Mouse (Mus musculus): ENCODE data around the gene Cidec.

- TF ChIP-seq ZC3H11A (IDR thresholded peaks at IDR 0.05; ENCODE audit: low read depth, low read length): no peak
- no peak for TF ChIP-seq EP300 (IDR thresholded peaks at IDR 0.05; ENCODE audit: low read depth in 1 of 2, low read length in 2 of 2)
- TF ChIP-seq SMC3 (IDR thresholded peaks at IDR 0.05; ENCODE audit: low read depth, low read length): peak; percentile 52
- TF ChIP-seq POLR2A (IDR thresholded peaks at IDR 0.05; ENCODE audit: control insufficient read depth in 1 of 2, insufficient read depth in 1 of 2, low read depth in 1 of 2, low read length in 2 of 2, poor library complexity in 1 of 2): no peak
- no peak for TF ChIP-seq HCFC1 (IDR thresholded peaks at IDR 0.05; ENCODE audit: low read depth, low read length)
- peak; percentile 22 to 47 (median 37); a peak in 5 of 6 replicates for TF ChIP-seq CTCF (IDR thresholded peaks at IDR 0.05 in 2 of 3, conservative IDR thresholded peaks at IDR 0.05 in 1 of 3; ENCODE audit: control insufficient read depth in 1 of 3, insufficient read depth in 1 of 3, low read depth in 2 of 3, low read length in 3 of 3, poor library complexity in 1 of 3, severe bottlenecking in 1 of 3)
- no peak for TF ChIP-seq ETS1 (IDR thresholded peaks at IDR 0.05; ENCODE audit: low read depth, low read length)
Observed at GRCm38 (mm10) chr6:113395501-113395900, 40.1 kb downstream of the Cidec start.

Data from MEL (cell line).